Mouse (Mus musculus) sigmoid colon, adult 10 weeks (tissue): Measurements from ENCODE around the gene Hist1h2ap. TPM values are rescaled to one million over a fixed set of nuclear protein-coding genes. Genes with fewer than 3 reads are reported as not detected.

ENCODE experiments used
- polyA plus RNA-seq: library from polyadenylated mRNA; stranded (reverse); fragments of 350-450 nt; fragmentation: Illumina TruSeq; extraction: RNeasy Lipid Tissue Mini Kit (QIAGEN cat#74804); gene quantifications from one replicate; pipeline ENCODE4 v1.2.3, GENCODE M21; 2014; ENCODE audit warnings: low read depth, low replicate concordance

Gene Hist1h2ap
- not detected for polyA plus RNA-seq

GRCm38 (mm10) chr13:21833461-21833860 is at the start of gene Hist1h2ap, which contains the start of gene Hist1h2br:
Hist1h2ap (minus strand) TSS chr13:21833507.
Hist1h2br (plus strand) TSS chr13:21833743.

GRCm38 (mm10) chr13:21831418-21832394 is 1.6 kb downstream of the Hist1h2ap start, which contains the start of gene Hist1h4n:
Hist1h4n (minus strand) TSS chr13:21832196.

GRCm38 (mm10) chr13:21811539-21811938 is 21.8 kb downstream of the Hist1h2ap start, which contains the start of gene Hist1h4m:
Hist1h4m (plus strand) TSS chr13:21811746.

GRCm38 (mm10) chr13:21810073-21810472 is 23.2 kb downstream of the Hist1h2ap start, which contains the start of the genes Hist1h2bq and Hist1h2ao:
Hist1h2bq (minus strand) TSS chr13:21810197.
Hist1h2ao (plus strand) TSS chr13:21810465.

GRCm38 (mm10) chr13:21786899-21787629 is 46.2 kb downstream of the Hist1h2ap start, which contains the start of the genes Hist1h2an and Hist1h2bp:
Hist1h2an (minus strand) TSS chr13:21787218.
Hist1h2bp (plus strand) TSS chr13:21787461.

GRCm38 (mm10) chr13:21783255-21783617 is 50.1 kb downstream of the Hist1h2ap start, which contains the start of gene Hist1h3i:
Hist1h3i (minus strand) TSS chr13:21783370.

Other genes starting within 250 kb of the Hist1h2ap start
- not detected for gene Olfr1362, start 219.5 kb downstream of the Hist1h2ap start, polyA plus RNA-seq
- gene Olfr11, start 191.0 kb downstream of the Hist1h2ap start, polyA plus RNA-seq, result not detected
- not detected for gene Olfr1361, start 170.1 kb downstream of the Hist1h2ap start, polyA plus RNA-seq
- gene Olfr1360, start 156.1 kb downstream of the Hist1h2ap start, polyA plus RNA-seq, result not detected
- gene Olfr1359, start 135.4 kb downstream of the Hist1h2ap start, polyA plus RNA-seq, result not detected
- gene Hist1h2bl, start 117.4 kb downstream of the Hist1h2ap start, polyA plus RNA-seq, result not detected
- not detected for gene Hist1h2ai, start 117.1 kb downstream of the Hist1h2ap start, polyA plus RNA-seq
- gene Hist1h3h, start 115.8 kb downstream of the Hist1h2ap start, polyA plus RNA-seq, result not detected
- not detected for gene Hist1h2bm, start 111.5 kb downstream of the Hist1h2ap start, polyA plus RNA-seq
- gene Hist1h4j, start 98.4 kb downstream of the Hist1h2ap start, polyA plus RNA-seq, result 4.2 TPM
- not detected for gene Hist1h4k, start 83.0 kb downstream of the Hist1h2ap start, polyA plus RNA-seq
- not detected for gene Hist1h2ak, start 79.7 kb downstream of the Hist1h2ap start, polyA plus RNA-seq
- gene Hist1h2bn, start 79.4 kb downstream of the Hist1h2ap start, polyA plus RNA-seq, result not detected
- not detected for gene Hist1h1b, start 52.9 kb downstream of the Hist1h2ap start, polyA plus RNA-seq
- not detected for gene Hist1h3i, start 50.1 kb downstream of the Hist1h2ap start, polyA plus RNA-seq
- not detected for gene Hist1h2an, start 46.3 kb downstream of the Hist1h2ap start, polyA plus RNA-seq
- not detected for gene Hist1h2bp, start 46.0 kb downstream of the Hist1h2ap start, polyA plus RNA-seq
- 1.1 TPM for gene Hist1h2bq, start 23.3 kb downstream of the Hist1h2ap start, polyA plus RNA-seq
- gene Hist1h2ao, start 23.0 kb downstream of the Hist1h2ap start, polyA plus RNA-seq, result not detected
- gene Hist1h4m, start 21.8 kb downstream of the Hist1h2ap start, polyA plus RNA-seq, result not detected
- gene Hist1h4n, start 1.3 kb downstream of the Hist1h2ap start, polyA plus RNA-seq, result not detected
- gene Hist1h2br, start 236 bp upstream of the Hist1h2ap start, polyA plus RNA-seq, result 5.3 TPM
- 1.9 TPM for gene Zfp184, start 111.6 kb upstream of the Hist1h2ap start, polyA plus RNA-seq
- not detected for gene Pom121l2, start 147.7 kb upstream of the Hist1h2ap start, polyA plus RNA-seq
- 1.4 TPM for gene Prss16, start 176.2 kb upstream of the Hist1h2ap start, polyA plus RNA-seq
- gene Hist1h2ah, start 202.1 kb upstream of the Hist1h2ap start, polyA plus RNA-seq, result not detected
- not detected for gene Hist1h2bk, start 202.4 kb upstream of the Hist1h2ap start, polyA plus RNA-seq
- gene Hist1h4i, start 207.9 kb upstream of the Hist1h2ap start, polyA plus RNA-seq, result 6.7 TPM
- not detected for gene Hist1h2ag, start 209.4 kb upstream of the Hist1h2ap start, polyA plus RNA-seq
- gene Hist1h2bj, start 209.7 kb upstream of the Hist1h2ap start, polyA plus RNA-seq, result not detected